Mouse (Mus musculus) limb, embryonic 12.5 days (tissue): ENCODE results near the gene Magix. TPM values are rescaled to one million over a fixed set of nuclear protein-coding genes. Genes with fewer than 3 reads are reported as not detected.

Source experiments
- ATAC-seq: fragments of 200-750 bp; cut with Nextera tagmentation; 2 replicates; pipeline ENCODE4 v1.8.0; 2017; ENCODE audit warnings: low read depth, moderate TSS enrichment; ENCODE audit not compliant: insufficient number of reproducible peaks, insufficient read depth, low FRiP score, low TSS enrichment
- H3K27ac ChIP-seq: fragments of 300-500 bp; sonication (generic); 2 replicates; pipeline ENCODE4 v1.5.1; 2016; ENCODE audit warnings: mild to moderate bottlenecking, moderate library complexity
- H3K27me3 ChIP-seq: fragments of 300-500 bp; sonication (generic); 2 replicates; pipeline ENCODE4 v1.6.1; 2016; ENCODE audit warnings: mild to moderate bottlenecking, moderate library complexity
- H3K36me3 ChIP-seq: fragments of 300-500 bp; sonication (generic); 2 replicates; pipeline ENCODE4 v1.6.1; 2016; ENCODE audit warnings: mild to moderate bottlenecking, moderate library complexity
- H3K4me1 ChIP-seq: fragments of 300-500 bp; sonication (generic); replicated peaks from 2 replicates; pipeline ENCODE4 v1.6.1; 2016
- H3K4me2 ChIP-seq: fragments of 300-500 bp; sonication (generic); 2 replicates; pipeline ENCODE4 v1.6.1; 2016; ENCODE audit warnings: mild to moderate bottlenecking, moderate library complexity
- H3K4me3 ChIP-seq: fragments of 300-500 bp; sonication (generic); replicated peaks from 2 replicates; pipeline ENCODE4 v1.5.1; 2016; ENCODE audit warnings: mild to moderate bottlenecking
- H3K9ac ChIP-seq: fragments of 300-500 bp; sonication (generic); replicated peaks from 2 replicates; pipeline ENCODE4 v1.6.1; 2016; ENCODE audit warnings: mild to moderate bottlenecking, moderate library complexity
- H3K9me3 ChIP-seq: fragments of 300-500 bp; sonication (generic); 2 replicates; pipeline ENCODE4 v1.6.1; 2016; ENCODE audit warnings: mild to moderate bottlenecking, moderate library complexity
- WGBS: fragments of 180-500 bp; shearing (Covaris S2); methylation state at CpG from one replicate; pipeline ENCODE4 v1.1.7; 2016; 5-methylcytosine and 5-hydroxymethylcytosine counted together
- polyA plus RNA-seq: library from polyadenylated mRNA; unstranded; fragments of >200 nt; fragmentation: Nextera tagmentation; extraction: Ambion mirVana; gene quantifications from 2 replicates; pipeline ENCODE4 v1.2.1, GENCODE M21; 2016

The Magix gene
- polyA plus RNA-seq, 1 experiment from 2014 or later = not detected

GRCm38 (mm10) chrX:7674284-7675000 lies 6.6 kb downstream of the Magix start:
- peak overlapping the region; percentile 50 for H3K4me2 ChIP-seq
- 0 out of 2 replicates have a peak, but pooled peaks cover 14% of the 10 kb centered on the region for H3K4me1 ChIP-seq
- 0 out of 2 replicates have a peak, but pooled peaks cover 4% of the 10 kb centered on the region for H3K9me3 ChIP-seq
- ATAC-seq = 0 out of 2 replicates have a peak, but pooled peaks have one; percentile 18
- H3K4me3 ChIP-seq = peak overlapping the region; percentile 26
- no peak overlapping the region for H3K9ac ChIP-seq
- no peaks in the 10 kb centered on the region for H3K36me3 ChIP-seq
- WGBS = 28% methylated on average over 28 of the region's 28 CpGs
- peak overlapping the region; percentile 62 for H3K27ac ChIP-seq
- no peaks in the 10 kb centered on the region for H3K27me3 ChIP-seq

GRCm38 (mm10) chrX:7673578-7674281 lies 7.3 kb downstream of the Magix start:
- H3K9ac ChIP-seq = no peak overlapping the region
- H3K27me3 ChIP-seq = no peaks in the 10 kb centered on the region
- 0 out of 2 replicates have a peak, but pooled peaks have one; percentile 19 for ATAC-seq
- H3K36me3 ChIP-seq = peaks cover 3% of the 10 kb centered on the region; the same call in 1 of the 2 replicates
- H3K4me1 ChIP-seq = 0 out of 2 replicates have a peak, but pooled peaks cover 14% of the 10 kb centered on the region
- H3K27ac ChIP-seq = peak overlapping the region; percentile 62; the same call in 1 of the 2 replicates
- 0 out of 2 replicates have a peak, but pooled peaks cover 4% of the 10 kb centered on the region for H3K9me3 ChIP-seq
- peak overlapping the region; percentile 50 for H3K4me2 ChIP-seq
- 35% methylated on average over 12 of the region's 12 CpGs for WGBS
- no peak overlapping the region for H3K4me3 ChIP-seq

- H3K27ac ChIP-seq = no peak overlapping the region
- no peak overlapping the region for H3K4me2 ChIP-seq
- no peak overlapping the region for H3K4me3 ChIP-seq
- no peaks in the 10 kb centered on the region for H3K27me3 ChIP-seq
- 0 out of 2 replicates have a peak, but pooled peaks cover 4% of the 10 kb centered on the region for H3K9me3 ChIP-seq
- peaks cover 5% of the 10 kb centered on the region; the same call in 1 of the 2 replicates for H3K36me3 ChIP-seq
- 0 out of 2 replicates have a peak, but pooled peaks cover 14% of the 10 kb centered on the region for H3K4me1 ChIP-seq
- H3K9ac ChIP-seq = no peak overlapping the region
- no peak for ATAC-seq
- 34% methylated on average over 6 of the region's 6 CpGs for WGBS
These were observed 8.3 kb downstream of the Magix start for GRCm38 (mm10) chrX:7672739-7673138.

- Histone ChIP-seq H3K4me3 (peak within 1 kb of the TSS; percentile 48), H3K4me2 (peak within 1 kb of the TSS; percentile 57), H3K27ac (peak within 1 kb of the TSS; percentile 72), H3K27me3 (no peaks in the 10 kb centered on the region), H3K36me3 (peaks cover 15% of the 10 kb centered on the region; the same call in 1 of the 2 replicates), H3K9ac (peak within 1 kb of the TSS; percentile 48), H3K4me1 (0 out of 2 replicates have a peak, but pooled peaks cover 14% of the 10 kb centered on the region), H3K9me3 (0 out of 2 replicates have a peak, but pooled peaks cover 4% of the 10 kb centered on the region)
- ATAC-seq = peak; percentile 34; the same call in 1 of the 2 replicates
- WGBS = 22% methylated on average over 29 of the region's 36 CpGs
These were observed 10.0 kb downstream of the Magix start, which contains the start of gene Plp2 for GRCm38 (mm10) chrX:7670921-7671623. Plp2 (minus strand) TSS chrX:7671390.

GRCm38 (mm10) chrX:7670390-7670881 lies 10.6 kb downstream of the Magix start:
- H3K4me3 ChIP-seq = peak overlapping the region; percentile 48
- ATAC-seq = peak; percentile 12

GRCm38 (mm10) chrX:7665739-7666502 lies 15.1 kb downstream of the Magix start:
- Histone ChIP-seq H3K4me2 (no peak overlapping the region), H3K4me1 (no peaks in the 10 kb centered on the region), H3K36me3 (peaks cover 30% of the 10 kb centered on the region; the same call in 1 of the 2 replicates), H3K9ac (no peak overlapping the region), H3K9me3 (no peaks in the 10 kb centered on the region), H3K27ac (no peak overlapping the region), H3K4me3 (no peak overlapping the region), H3K27me3 (no peaks in the 10 kb centered on the region)
- WGBS = 76% methylated on average over 21 of the region's 21 CpGs
- ATAC-seq = no peak

More at GRCm38 (mm10) chrX:7670390-7670881, 10.6 kb downstream of the Magix start:
- 0 out of 2 replicates have a peak, but pooled peaks cover 14% of the 10 kb centered on the region for H3K4me1 ChIP-seq
- 21% methylated on average over 18 of the region's 19 CpGs for WGBS
- peaks cover 15% of the 10 kb centered on the region; the same call in 1 of the 2 replicates for H3K36me3 ChIP-seq
- H3K27me3 ChIP-seq = no peaks in the 10 kb centered on the region
- H3K9me3 ChIP-seq = 0 out of 2 replicates have a peak, but pooled peaks cover 4% of the 10 kb centered on the region
- peak overlapping the region; percentile 72; the same call in 1 of the 2 replicates for H3K27ac ChIP-seq
- peak overlapping the region; percentile 48 for H3K9ac ChIP-seq
- H3K4me2 ChIP-seq = peak overlapping the region; percentile 57

GRCm38 (mm10) chrX:7664791-7665190 lies 16.3 kb downstream of the Magix start:
- Histone ChIP-seq H3K36me3 (peaks cover 30% of the 10 kb centered on the region; the same call in 1 of the 2 replicates), H3K4me1 (no peaks in the 10 kb centered on the region), H3K4me2 (no peak overlapping the region), H3K27me3 (no peaks in the 10 kb centered on the region), H3K9me3 (no peaks in the 10 kb centered on the region), H3K9ac (no peak overlapping the region), H3K4me3 (no peak overlapping the region), H3K27ac (no peak overlapping the region)
- WGBS = 93% methylated on average over 11 of the region's 11 CpGs
- ATAC-seq = no peak

- Histone ChIP-seq H3K36me3 (peaks cover 25% of the 10 kb centered on the region; the same call in 1 of the 2 replicates), H3K27ac (no peak overlapping the region), H3K4me2 (no peak overlapping the region), H3K27me3 (no peaks in the 10 kb centered on the region), H3K9me3 (no peaks in the 10 kb centered on the region), H3K4me3 (no peak overlapping the region), H3K9ac (no peak overlapping the region), H3K4me1 (peaks cover 10% of the 10 kb centered on the region)
- ATAC-seq = no peak
- WGBS = 82% methylated on average over 3 of the region's 3 CpGs
These were observed 18.1 kb downstream of the Magix start for GRCm38 (mm10) chrX:7662936-7663335.

- ATAC-seq = no peak
- no peaks in the 10 kb centered on the region for H3K9me3 ChIP-seq
- no peak overlapping the region for H3K27ac ChIP-seq
- H3K27me3 ChIP-seq = no peaks in the 10 kb centered on the region
- 72% methylated on average over 4 of the region's 4 CpGs for WGBS
- peaks cover 12% of the 10 kb centered on the region for H3K4me1 ChIP-seq
- H3K4me3 ChIP-seq = no peak overlapping the region
- H3K4me2 ChIP-seq = no peak overlapping the region
- no peak overlapping the region for H3K9ac ChIP-seq
- 0 out of 2 replicates have a peak, but pooled peaks cover 15% of the 10 kb centered on the region for H3K36me3 ChIP-seq
These were observed 20.0 kb downstream of the Magix start for GRCm38 (mm10) chrX:7661086-7661485.
